21 mouse cellular contexts compared by ENCODE assay signal in genomic region chr7:139676433-139676832, GRCm38 (mm10). TPM values are rescaled to one million over a fixed set of nuclear protein-coding genes. Genes with fewer than 3 reads are reported as not detected.
"Had no signal": no experiment of that assay in that cellular context is flagged by ENCODE, and none has a peak within 500 bp of the region (broad histone marks: within the 10 kb centered on the region; RNA-seq: fewer than 3 reads in every experiment).

No protein-coding gene starts in this region.

- H3K27me3 ChIP-seq: liver, embryonic 15.5 days had no signal

- H3K4me3 ChIP-seq: left cerebral cortex, adult 2 months; limb, embryonic 13.5 days; liver, embryonic 12.5 days; liver, embryonic 15.5 days; lung, embryonic 15.5 days; megakaryocyte, embryonic 14.5 days; midbrain, embryonic 10.5 days; midbrain, embryonic 13.5 days had no signal

- H3K9ac ChIP-seq: limb, embryonic 13.5 days; liver, embryonic 12.5 days; liver, embryonic 15.5 days; lung, embryonic 15.5 days; midbrain, embryonic 13.5 days had no signal

- DNase-seq: kidney, postnatal 25 days; layer of hippocampus, postnatal 36 days; liver; lung, adult 18-20 months; lung, postnatal 10 days; lung, postnatal 36 days; thymus, adult 18-20 months; thymus, postnatal 36 days had no signal

- H3K9me3 ChIP-seq: limb, embryonic 13.5 days; liver, embryonic 12.5 days; liver, embryonic 15.5 days; lung, embryonic 15.5 days; megakaryocyte, embryonic 14.5 days; midbrain, embryonic 10.5 days; midbrain, embryonic 13.5 days had no signal

- H3K4me1 ChIP-seq: limb, embryonic 13.5 days; liver, embryonic 12.5 days; liver, embryonic 15.5 days; lung, embryonic 15.5 days; megakaryocyte, embryonic 14.5 days; midbrain, embryonic 10.5 days; midbrain, embryonic 13.5 days had no signal

- H3K36me3 ChIP-seq: limb, embryonic 13.5 days; liver, embryonic 12.5 days; liver, embryonic 15.5 days; lung, embryonic 15.5 days; midbrain, embryonic 10.5 days; midbrain, embryonic 13.5 days had no signal

- ATAC-seq: liver, embryonic 12.5 days; midbrain, embryonic 13.5 days; midbrain, embryonic 16.5 days had no signal

- H3K27ac ChIP-seq: kidney, postnatal 0 days; left cerebral cortex, adult 2 months; limb, embryonic 13.5 days; liver, embryonic 12.5 days; liver, embryonic 15.5 days; lung, embryonic 15.5 days; midbrain, embryonic 10.5 days; midbrain, embryonic 13.5 days had no signal

- H3K4me2 ChIP-seq: limb, embryonic 13.5 days; liver, embryonic 12.5 days; liver, embryonic 15.5 days; lung, embryonic 15.5 days; midbrain, embryonic 13.5 days had no signal

RNA-seq across cellular contexts. Expression of gene Cfap46, which starts 7.2 kb away (rescaled TPM):
- total RNA-seq: monocyte, adult 5-6 weeks had no signal
- polyA plus RNA-seq: kidney, postnatal 0 days; large intestine, adult 2 months; liver, embryonic 12.5 days; liver, embryonic 15.5 days; small intestine, adult 2 months had no signal
